Mouse (Mus musculus): ENCODE results near the gene Kifc3.

- TF ChIP-seq POLR2A (IDR thresholded peaks at IDR 0.05; ENCODE audit: borderline replicate concordance, low read depth, low read length) (no peak), CTCF (IDR thresholded peaks at IDR 0.05; ENCODE audit: low read depth, low read length) (no peak)
These were observed 44.0 kb downstream of the Kifc3 start for GRCm38 (mm10) chr8:95158654-95159053.

Measured in bone marrow macrophage, adult 2 months (primary cell).